Mouse (Mus musculus) G1E (cell line): Measurements from ENCODE around the gene Arhgap45.

Experiments
- CTCF ChIP-seq: IDR thresholded peaks from 2 replicates; pipeline ENCODE4 v1.5.1; 2012; ENCODE audit warnings: low read depth, low read length, inconsistent platforms, mixed read lengths
- GATA1 ChIP-seq: IDR thresholded peaks from 2 replicates; pipeline ENCODE4 v1.6.1; 2012; ENCODE audit warnings: borderline replicate concordance, low read length, inconsistent platforms, mixed read lengths

- TF ChIP-seq CTCF = no peak
- no peak for TF ChIP-seq GATA1
Observed at GRCm38 (mm10) chr10:79976071-79976721, 40.3 kb upstream of the Arhgap45 start.
